Mouse (Mus musculus) liver, postnatal 0 days (tissue): ENCODE data around the gene Mmaa.

Source experiments
- CTCF ChIP-seq: sonication (generic); IDR thresholded peaks from 2 replicates; pipeline ENCODE4 v1.5.1; 2016; ENCODE audit warnings: antibody characterized with exemption, low read depth
- EP300 ChIP-seq: IDR thresholded peaks from 2 replicates; pipeline ENCODE4 v1.6.1; 2016; ENCODE audit warnings: antibody characterized with exemption, low read depth, mild to moderate bottlenecking

- TF ChIP-seq CTCF (no peak), EP300 (no peak)
These were observed 21.0 kb downstream of the Mmaa start for GRCm38 (mm10) chr8:79273776-79274175.
